Mouse (Mus musculus): ENCODE measurements around the gene Appbp2. TPM values are rescaled to one million over a fixed set of nuclear protein-coding genes. Genes with fewer than 3 reads are reported as not detected.

Appbp2 gene
- polyA plus RNA-seq, 1 experiment from 2014 or later = 44.8 TPM

GRCm38 (mm10) chr11:85258966-85259365 is 24.0 kb upstream of the Appbp2 start:
- Histone ChIP-seq H3K4me2 (replicated peaks; ENCODE audit: low read depth, low read length) (no peak overlapping the region), H3K9me3 (ENCODE audit: low read length) (no peaks in the 10 kb centered on the region), H3K4me3 (ENCODE audit: low read length) (no peak overlapping the region), H3K27ac (ENCODE audit: low read length) (no peak overlapping the region), H3K36me3 (ENCODE audit: insufficient read depth, low read length) (no peaks in the 10 kb centered on the region), H3K4me1 (ENCODE audit: insufficient read depth, low read length) (no peaks in the 10 kb centered on the region), H3K9ac (replicated peaks; ENCODE audit: low read length) (no peak overlapping the region), H3K27me3 (ENCODE audit: insufficient read depth, low read length) (no peaks in the 10 kb centered on the region)
- 79% methylated on average over 11 of the region's 11 CpGs for WGBS
- ATAC-seq (ENCODE audit: low FRiP score, low TSS enrichment) = no peak

GRCm38 (mm10) chr11:85255471-85256027 is 20.6 kb upstream of the Appbp2 start:
- Histone ChIP-seq H3K36me3 (ENCODE audit: insufficient read depth, low read length) (no peaks in the 10 kb centered on the region), H3K4me3 (ENCODE audit: low read length) (no peak overlapping the region), H3K27ac (ENCODE audit: low read length) (no peak overlapping the region), H3K9ac (replicated peaks; ENCODE audit: low read length) (no peak overlapping the region), H3K9me3 (ENCODE audit: low read length) (no peaks in the 10 kb centered on the region), H3K4me2 (replicated peaks; ENCODE audit: low read depth, low read length) (no peak overlapping the region), H3K27me3 (ENCODE audit: insufficient read depth, low read length) (no peaks in the 10 kb centered on the region), H3K4me1 (ENCODE audit: insufficient read depth, low read length) (no peaks in the 10 kb centered on the region)
- 63% methylated on average over 3 of the region's 3 CpGs for WGBS
- ATAC-seq (ENCODE audit: low FRiP score, low TSS enrichment) = no peak

GRCm38 (mm10) chr11:85253641-85254040 is 18.7 kb upstream of the Appbp2 start:
- H3K9me3 ChIP-seq (ENCODE audit: low read length) = no peaks in the 10 kb centered on the region
- 83% methylated on average over 7 of the region's 7 CpGs for WGBS
- H3K4me2 ChIP-seq (replicated peaks; ENCODE audit: low read depth, low read length) = no peak overlapping the region
- no peaks in the 10 kb centered on the region for H3K36me3 ChIP-seq (ENCODE audit: insufficient read depth, low read length)
- H3K27ac ChIP-seq (ENCODE audit: low read length) = no peak overlapping the region
- no peaks in the 10 kb centered on the region for H3K27me3 ChIP-seq (ENCODE audit: insufficient read depth, low read length)
- no peaks in the 10 kb centered on the region for H3K4me1 ChIP-seq (ENCODE audit: insufficient read depth, low read length)
- no peak overlapping the region for H3K9ac ChIP-seq (replicated peaks; ENCODE audit: low read length)
- H3K4me3 ChIP-seq (ENCODE audit: low read length) = no peak overlapping the region
- ATAC-seq (ENCODE audit: low FRiP score, low TSS enrichment) = no peak

DNA sequence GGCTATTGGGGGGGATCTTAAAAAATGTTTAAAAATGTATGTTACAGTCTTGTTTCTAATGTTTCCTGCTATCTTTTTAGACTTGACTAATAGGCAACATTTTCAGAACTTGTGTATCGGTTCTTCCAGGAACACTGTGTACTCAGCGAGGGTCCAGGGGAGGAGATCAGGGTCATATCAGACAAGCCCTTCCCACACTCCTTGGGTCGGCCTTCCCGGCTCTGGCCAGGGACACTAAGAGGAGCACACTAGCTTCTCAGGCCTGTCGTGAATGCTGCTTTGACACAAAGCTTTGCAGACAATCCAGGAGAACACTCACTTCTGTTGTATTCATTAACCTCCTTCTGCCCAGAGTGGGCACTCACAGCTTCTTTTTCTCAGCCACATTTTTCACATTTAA is 18.1 kb upstream of the Appbp2 start:
- no peak for ATAC-seq (ENCODE audit: low FRiP score, low TSS enrichment)
- no peaks in the 10 kb centered on the region for H3K36me3 ChIP-seq (ENCODE audit: insufficient read depth, low read length)
- no peaks in the 10 kb centered on the region for H3K27me3 ChIP-seq (ENCODE audit: insufficient read depth, low read length)
- H3K4me2 ChIP-seq (replicated peaks; ENCODE audit: low read depth, low read length) = no peak overlapping the region
- H3K4me3 ChIP-seq (ENCODE audit: low read length) = no peak overlapping the region
- no peak overlapping the region for H3K27ac ChIP-seq (ENCODE audit: low read length)
- no peaks in the 10 kb centered on the region for H3K4me1 ChIP-seq (ENCODE audit: insufficient read depth, low read length)
- H3K9me3 ChIP-seq (ENCODE audit: low read length) = no peaks in the 10 kb centered on the region
- 78% methylated on average over 5 of the region's 5 CpGs for WGBS
- no peak overlapping the region for H3K9ac ChIP-seq (replicated peaks; ENCODE audit: low read length)

GRCm38 (mm10) chr11:85251955-85252354 is 17.0 kb upstream of the Appbp2 start:
- WGBS = 88% methylated on average over 5 of the region's 5 CpGs
- ATAC-seq (ENCODE audit: low FRiP score, low TSS enrichment) = no peak

GRCm38 (mm10) chr11:85250467-85250866 is 15.5 kb upstream of the Appbp2 start:
- no peaks in the 10 kb centered on the region for H3K9me3 ChIP-seq (ENCODE audit: low read length)
- no peaks in the 10 kb centered on the region for H3K36me3 ChIP-seq (ENCODE audit: insufficient read depth, low read length)
- H3K4me2 ChIP-seq (replicated peaks; ENCODE audit: low read depth, low read length) = no peak overlapping the region
- 77% methylated on average over 3 of the region's 3 CpGs for WGBS
- H3K27me3 ChIP-seq (ENCODE audit: insufficient read depth, low read length) = no peaks in the 10 kb centered on the region
- H3K4me3 ChIP-seq (ENCODE audit: low read length) = no peak overlapping the region
- H3K4me1 ChIP-seq (ENCODE audit: insufficient read depth, low read length) = no peaks in the 10 kb centered on the region
- H3K9ac ChIP-seq (replicated peaks; ENCODE audit: low read length) = no peak overlapping the region
- no peak for ATAC-seq (ENCODE audit: low FRiP score, low TSS enrichment)
- H3K27ac ChIP-seq (ENCODE audit: low read length) = no peak overlapping the region

More at GRCm38 (mm10) chr11:85251955-85252354, 17.0 kb upstream of the Appbp2 start:
- H3K4me3 ChIP-seq (ENCODE audit: low read length) = no peak overlapping the region
- no peaks in the 10 kb centered on the region for H3K36me3 ChIP-seq (ENCODE audit: insufficient read depth, low read length)
- H3K4me2 ChIP-seq (replicated peaks; ENCODE audit: low read depth, low read length) = no peak overlapping the region
- no peaks in the 10 kb centered on the region for H3K9me3 ChIP-seq (ENCODE audit: low read length)
- H3K27ac ChIP-seq (ENCODE audit: low read length) = no peak overlapping the region
- H3K4me1 ChIP-seq (ENCODE audit: insufficient read depth, low read length) = no peaks in the 10 kb centered on the region
- no peaks in the 10 kb centered on the region for H3K27me3 ChIP-seq (ENCODE audit: insufficient read depth, low read length)
- no peak overlapping the region for H3K9ac ChIP-seq (replicated peaks; ENCODE audit: low read length)

GRCm38 (mm10) chr11:85249338-85249737 is 14.4 kb upstream of the Appbp2 start:
- Histone ChIP-seq H3K4me1 (ENCODE audit: insufficient read depth, low read length) (no peaks in the 10 kb centered on the region), H3K36me3 (ENCODE audit: insufficient read depth, low read length) (no peaks in the 10 kb centered on the region), H3K27ac (ENCODE audit: low read length) (no peak overlapping the region), H3K27me3 (ENCODE audit: insufficient read depth, low read length) (no peaks in the 10 kb centered on the region), H3K9me3 (ENCODE audit: low read length) (no peaks in the 10 kb centered on the region), H3K9ac (replicated peaks; ENCODE audit: low read length) (no peak overlapping the region), H3K4me2 (replicated peaks; ENCODE audit: low read depth, low read length) (no peak overlapping the region), H3K4me3 (ENCODE audit: low read length) (no peak overlapping the region)
- ATAC-seq (ENCODE audit: low FRiP score, low TSS enrichment) = no peak
- WGBS = 74% methylated on average over 3 of the region's 3 CpGs

DNA sequence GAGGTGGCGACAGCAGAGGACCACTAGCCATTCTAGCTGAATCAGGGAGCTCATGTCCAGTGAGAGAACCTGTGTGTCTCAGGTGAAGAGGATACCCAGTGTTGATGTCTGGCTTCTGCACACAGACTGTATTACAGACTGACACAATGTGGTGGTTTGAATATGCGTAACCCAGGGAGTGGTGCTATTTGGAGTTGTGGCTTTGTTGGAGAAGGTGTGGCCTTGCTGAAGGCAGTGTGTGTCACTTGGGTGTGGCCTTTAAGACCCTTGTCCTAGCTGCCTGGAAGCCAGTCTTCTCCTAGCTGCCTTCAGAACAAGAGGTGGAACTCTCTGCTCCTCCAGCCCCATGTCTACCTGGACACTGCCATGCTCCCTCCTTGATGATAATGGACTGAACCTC is 13.2 kb upstream of the Appbp2 start:
- Histone ChIP-seq H3K27ac (ENCODE audit: low read length) (no peak overlapping the region), H3K9me3 (ENCODE audit: low read length) (no peaks in the 10 kb centered on the region), H3K9ac (replicated peaks; ENCODE audit: low read length) (no peak overlapping the region), H3K27me3 (ENCODE audit: insufficient read depth, low read length) (no peaks in the 10 kb centered on the region), H3K4me2 (replicated peaks; ENCODE audit: low read depth, low read length) (no peak overlapping the region), H3K36me3 (ENCODE audit: insufficient read depth, low read length) (no peaks in the 10 kb centered on the region), H3K4me3 (ENCODE audit: low read length) (no peak overlapping the region), H3K4me1 (ENCODE audit: insufficient read depth, low read length) (no peaks in the 10 kb centered on the region)
- 95% methylated on average over 2 of the region's 2 CpGs for WGBS
- ATAC-seq (ENCODE audit: low FRiP score, low TSS enrichment) = no peak

DNA sequence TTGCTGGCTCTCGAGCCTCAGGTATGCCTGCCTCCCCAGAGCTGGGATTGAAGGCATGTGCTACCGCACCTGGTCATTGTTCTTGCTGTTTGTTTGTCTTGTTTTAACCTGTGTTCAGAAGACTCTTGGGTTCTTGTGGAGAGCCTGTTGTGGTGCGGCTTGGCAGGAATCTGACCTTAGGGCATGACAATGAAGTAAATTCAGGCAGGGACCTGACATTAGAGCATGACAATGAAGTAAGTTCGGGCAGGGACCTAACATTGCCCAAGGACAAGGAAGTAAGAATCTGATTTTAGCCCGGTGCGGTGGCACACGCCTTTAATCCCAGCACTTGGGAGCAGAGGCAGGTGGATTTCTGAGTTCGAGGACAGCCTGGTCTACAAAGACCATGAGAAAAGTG is 6.3 kb upstream of the Appbp2 start:
- no peaks in the 10 kb centered on the region for H3K27me3 ChIP-seq (ENCODE audit: insufficient read depth, low read length)
- H3K27ac ChIP-seq (ENCODE audit: low read length) = no peak overlapping the region
- H3K4me1 ChIP-seq (ENCODE audit: insufficient read depth, low read length) = no peaks in the 10 kb centered on the region
- H3K4me3 ChIP-seq (ENCODE audit: low read length) = no peak overlapping the region
- WGBS = 90% methylated on average over 8 of the region's 8 CpGs
- no peak overlapping the region for H3K4me2 ChIP-seq (replicated peaks; ENCODE audit: low read depth, low read length)
- no peak for ATAC-seq (ENCODE audit: low FRiP score, low TSS enrichment)
- no peak overlapping the region for H3K9ac ChIP-seq (replicated peaks; ENCODE audit: low read length)
- 0 out of 2 replicates have a peak, but pooled peaks cover 4% of the 10 kb centered on the region for H3K36me3 ChIP-seq (ENCODE audit: insufficient read depth, low read length)
- no peaks in the 10 kb centered on the region for H3K9me3 ChIP-seq (ENCODE audit: low read length)

GRCm38 (mm10) chr11:85240211-85240610 is 5.3 kb upstream of the Appbp2 start:
- Histone ChIP-seq H3K27me3 (ENCODE audit: insufficient read depth, low read length) (no peaks in the 10 kb centered on the region), H3K9ac (replicated peaks; ENCODE audit: low read length) (no peak overlapping the region), H3K36me3 (ENCODE audit: insufficient read depth, low read length) (0 out of 2 replicates have a peak, but pooled peaks cover 4% of the 10 kb centered on the region), H3K9me3 (ENCODE audit: low read length) (no peaks in the 10 kb centered on the region), H3K27ac (ENCODE audit: low read length) (no peak overlapping the region), H3K4me2 (replicated peaks; ENCODE audit: low read depth, low read length) (no peak overlapping the region), H3K4me3 (ENCODE audit: low read length) (no peak overlapping the region), H3K4me1 (ENCODE audit: insufficient read depth, low read length) (peaks cover 4% of the 10 kb centered on the region; the same call in 1 of the 2 replicates)
- no peak for ATAC-seq (ENCODE audit: low FRiP score, low TSS enrichment)
- WGBS = 86% methylated on average over 3 of the region's 3 CpGs
